Mouse (Mus musculus) T-helper 1 cell (primary cell): Measurements from ENCODE around the gene Rtn4rl2.
"Not testable (repeated sequence)": the region's sequence is repeated elsewhere in the genome, so short reads cannot be mapped to it uniquely, and the experiment has no call there.

Source experiments
- in situ Hi-C: fragments of 300-600 bp; cut with MboI, MseI; formaldehyde crosslinking; loops from one replicate; pipeline ENCODE4 v1.15.1; 2025; ENCODE audit warnings: high pct_unique_total_duplicates

Rtn4rl2 gene

GRCm38 (mm10) chr2:84886234-84886731, at the start of gene Rtn4rl2:
Gene Rtn4rl2 (minus strand): TSS chr2:84886710.
- in situ Hi-C loops = no loop called here

- in situ Hi-C loops = no loop called here
These were observed 48.6 kb upstream of the Rtn4rl2 start for GRCm38 (mm10) chr2:84935065-84935464.

GRCm38 (mm10) chr2:84934649-84935007, 48.1 kb upstream of the Rtn4rl2 start:
- in situ Hi-C loops = no loop called here

DNA sequence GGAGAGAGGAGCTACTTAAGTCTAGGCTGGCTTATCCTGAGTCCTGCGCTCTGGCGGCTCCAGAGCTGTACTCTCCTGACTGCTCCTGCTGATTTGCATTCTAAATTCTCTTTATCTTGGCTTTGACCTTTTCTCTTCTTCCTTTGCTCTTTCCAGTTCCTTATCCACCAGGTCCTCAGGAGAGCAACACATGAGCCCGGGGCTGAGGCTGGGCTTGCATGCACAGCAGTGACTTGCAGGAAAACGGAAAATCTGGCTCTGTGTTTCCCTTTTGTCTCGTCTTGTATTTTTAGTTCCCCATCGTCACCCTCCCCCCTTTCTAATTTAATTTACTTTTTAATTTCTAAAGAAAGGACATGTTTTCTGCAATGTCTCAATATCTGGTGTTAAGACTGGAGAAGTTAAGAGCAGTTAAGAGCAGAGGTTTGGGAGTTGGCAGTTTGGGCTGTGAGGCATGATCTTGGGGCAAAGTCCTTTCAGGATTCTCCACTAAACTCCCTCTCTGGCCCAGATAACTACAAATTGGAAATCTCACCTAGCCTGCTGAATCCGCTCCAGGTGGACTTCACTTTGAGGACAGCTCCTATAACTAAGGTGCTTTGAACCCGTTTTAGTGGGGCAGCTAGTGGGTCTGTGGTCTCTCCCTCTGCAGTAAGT, 47.6 kb upstream of the Rtn4rl2 start:
- in situ Hi-C loops = no loop called here

DNA sequence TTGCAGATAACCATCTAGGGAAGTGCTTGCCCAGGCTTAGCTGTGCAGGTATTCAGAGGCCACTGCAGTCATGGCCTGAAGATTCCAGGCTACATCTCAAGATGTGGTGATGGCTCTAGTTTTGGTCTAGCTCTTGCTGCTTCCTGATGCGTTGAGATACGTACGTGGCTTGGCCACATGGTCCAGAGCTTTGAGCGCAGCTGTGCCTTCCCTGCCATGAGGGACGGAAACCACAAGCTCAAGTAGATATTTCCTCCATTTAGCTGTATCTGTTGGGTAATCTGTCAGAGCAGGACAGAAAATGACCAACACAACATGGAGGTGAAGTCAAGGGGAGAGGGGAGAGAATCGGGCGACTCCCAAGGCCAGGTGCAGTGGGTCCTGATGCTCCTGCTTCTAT, 43.7 kb upstream of the Rtn4rl2 start:
- in situ Hi-C loops = no loop called here

DNA sequence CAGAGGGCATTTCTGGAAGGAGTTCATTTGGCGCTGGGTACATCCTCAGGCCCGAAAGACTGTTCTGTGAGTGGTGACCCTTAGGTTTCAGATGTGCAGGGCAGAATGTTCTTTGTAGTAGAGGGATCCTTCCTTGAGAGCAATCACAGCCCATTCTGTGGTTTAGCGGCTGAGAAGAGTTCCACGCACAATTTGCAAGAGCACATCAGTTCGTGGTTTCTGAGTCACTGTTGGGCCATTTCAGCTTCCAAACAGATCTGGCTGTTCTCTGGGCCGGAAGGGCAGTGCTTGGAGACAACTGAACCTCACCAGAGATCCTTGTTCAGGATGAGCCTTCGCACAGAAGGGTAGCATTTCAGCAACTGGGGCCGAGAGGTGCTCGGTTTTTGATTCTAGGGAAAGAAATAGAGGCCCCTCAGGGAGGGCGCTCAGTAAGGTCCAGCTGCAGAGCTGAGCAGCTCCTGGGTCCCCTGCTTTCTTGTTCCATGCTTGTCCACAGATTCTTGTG, 33.1 kb upstream of the Rtn4rl2 start:
- in situ Hi-C loops = no loop called here

DNA sequence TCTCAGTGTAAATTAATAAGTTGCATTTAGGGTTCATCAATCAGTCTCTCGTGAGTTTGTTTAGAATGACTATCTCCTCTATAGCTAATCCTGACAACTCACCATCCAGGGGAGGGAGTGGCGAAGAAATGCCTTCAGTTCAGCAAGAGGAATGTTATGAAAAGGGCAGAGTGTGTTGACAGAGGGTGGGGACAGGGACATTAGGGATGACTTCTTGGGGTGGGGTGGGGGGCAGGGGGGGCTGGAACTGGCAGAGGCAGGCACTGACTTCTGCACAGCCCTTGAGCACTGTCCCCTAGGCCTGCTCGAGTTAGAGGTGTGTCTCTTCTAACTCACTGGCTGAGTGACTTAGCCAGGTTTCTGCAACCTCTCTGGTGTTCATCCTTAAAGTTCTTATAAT, 31.7 kb upstream of the Rtn4rl2 start:
- in situ Hi-C loops = no loop called here

DNA sequence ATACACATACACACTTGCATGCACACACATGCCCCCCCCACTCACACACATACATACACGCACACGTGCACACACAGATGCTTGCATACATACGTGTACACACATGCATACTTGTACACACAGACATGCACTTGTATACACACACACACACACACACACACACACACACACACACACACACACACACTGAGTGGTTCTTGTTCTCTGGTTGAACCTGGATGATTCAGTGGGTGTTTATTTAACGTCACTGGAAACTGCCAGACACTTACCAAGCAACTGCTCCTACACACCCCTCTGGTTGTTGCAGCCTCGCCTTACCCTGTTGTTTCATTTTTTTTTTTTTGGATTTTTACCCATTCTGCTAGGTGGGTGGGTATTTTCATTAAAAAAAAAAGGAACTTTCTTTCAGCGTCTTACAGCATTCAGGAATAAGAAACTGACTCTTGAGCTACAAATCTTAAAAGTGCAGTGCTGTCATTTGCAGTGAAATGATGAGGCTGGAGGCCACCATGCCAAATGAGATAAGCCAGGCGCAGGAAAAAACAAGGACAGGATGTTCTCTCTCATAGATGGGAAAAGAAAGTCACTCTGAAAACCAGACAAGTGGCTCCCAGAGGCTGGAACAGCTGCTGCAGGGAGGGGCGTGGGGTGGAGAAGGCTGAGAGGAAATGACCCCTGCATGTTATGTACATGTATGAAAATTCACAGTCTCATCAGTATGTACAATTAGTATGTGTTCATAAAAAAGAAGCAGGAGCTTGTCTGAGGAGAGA, 30.2 kb upstream of the Rtn4rl2 start:
- in situ Hi-C loops = no loop called here

- in situ Hi-C loops = no loop called here
These were observed 28.8 kb upstream of the Rtn4rl2 start for GRCm38 (mm10) chr2:84915330-84915729.

DNA sequence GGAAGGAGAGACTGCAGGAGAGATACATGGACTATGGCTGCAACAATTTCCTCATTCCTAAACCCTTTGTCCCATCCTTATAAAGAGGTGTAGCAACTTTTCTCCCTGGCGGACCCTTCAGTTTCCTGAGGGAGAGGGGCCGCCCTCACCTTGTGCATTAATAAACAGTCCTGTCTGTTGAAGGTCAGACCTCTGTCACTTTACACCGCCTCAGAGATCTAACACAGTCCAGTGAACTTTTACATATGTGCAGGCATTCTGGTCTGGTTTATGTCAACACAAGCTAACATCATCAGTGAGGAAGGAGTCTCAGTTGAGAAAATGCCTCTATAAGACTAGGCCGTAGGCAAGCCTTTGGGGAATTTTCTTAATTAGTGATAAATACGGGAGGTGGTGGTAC, 27.4 kb upstream of the Rtn4rl2 start:
- in situ Hi-C loops = no loop called here

DNA sequence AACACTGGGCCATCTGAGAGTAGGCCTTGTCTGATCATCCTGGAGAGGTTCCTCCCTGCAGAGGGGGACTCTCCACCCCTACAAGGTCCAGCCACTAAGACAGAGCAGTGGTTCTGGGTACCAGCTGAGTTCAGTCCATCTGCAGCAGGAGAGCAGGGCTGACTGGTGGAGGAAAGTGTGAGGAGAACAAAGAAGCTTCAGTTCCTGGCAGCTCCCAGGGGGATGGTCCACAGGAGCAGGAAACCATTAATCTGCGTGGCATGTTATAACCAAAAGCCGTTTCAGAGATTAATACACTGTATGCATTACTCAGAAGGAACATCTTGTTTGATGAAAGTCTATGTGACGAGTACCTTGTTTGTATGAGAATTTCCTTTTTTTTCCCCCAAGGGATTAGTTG, 26.2 kb upstream of the Rtn4rl2 start:
- in situ Hi-C loops = no loop called here

DNA sequence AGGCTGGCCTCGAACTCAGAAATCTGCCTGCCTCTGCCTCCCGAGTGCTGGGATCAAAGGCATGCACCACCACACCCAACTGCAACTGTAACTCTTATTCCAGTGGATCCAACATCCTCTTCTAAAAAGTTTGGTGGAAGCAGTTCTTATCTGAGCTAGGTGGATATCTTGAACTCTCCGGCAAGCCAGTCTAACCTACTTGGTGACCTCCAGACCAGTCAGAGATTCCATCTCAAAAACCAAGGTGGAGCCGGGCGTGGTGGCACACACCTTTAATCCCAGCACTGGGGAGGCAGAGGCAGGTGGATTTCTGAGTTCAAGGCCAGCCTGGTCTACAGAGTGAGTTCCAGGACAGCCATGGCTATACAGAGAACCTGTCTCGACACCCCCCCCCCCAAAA, 10.2 kb upstream of the Rtn4rl2 start:
- in situ Hi-C loops = not testable (repeated sequence)

DNA sequence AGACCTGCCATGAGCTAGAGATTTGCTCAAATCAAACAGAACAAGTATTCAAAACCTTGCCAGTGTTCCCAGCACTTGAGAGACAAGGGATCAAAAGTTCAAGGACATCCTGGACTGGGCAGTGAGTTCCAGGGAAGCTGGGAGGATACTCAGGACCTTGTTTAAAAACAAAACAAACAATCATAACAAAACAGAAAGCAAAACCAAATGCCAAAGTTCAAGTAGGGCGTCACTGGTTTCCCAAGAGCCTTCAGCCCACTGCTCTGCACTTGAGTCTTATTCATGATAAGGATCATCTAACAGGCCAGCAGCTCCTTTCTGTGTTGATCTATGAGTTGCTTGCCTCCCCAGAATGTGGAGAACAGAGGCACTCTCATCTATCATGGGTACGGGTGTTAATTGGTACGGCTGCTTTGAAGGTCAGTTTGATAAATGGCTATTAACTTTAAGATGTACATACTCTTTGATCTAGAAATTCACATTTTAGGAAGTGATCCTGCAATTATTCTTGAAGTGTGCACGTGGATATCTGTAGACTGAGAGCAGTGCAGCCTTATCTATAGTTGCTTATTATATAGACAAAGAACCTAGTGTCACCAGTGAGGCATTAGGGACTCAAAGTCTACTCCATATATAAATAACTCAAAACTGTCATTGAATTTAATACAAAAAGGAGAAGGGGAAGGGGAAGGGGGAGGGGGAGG, 9.1 kb upstream of the Rtn4rl2 start:
- in situ Hi-C loops = no loop called here

- in situ Hi-C loops = loop anchor here (5.0 kb wide), 1 partner anchor 119 kb away; no protein-coding TSS in a partner anchor
These were observed 6.8 kb upstream of the Rtn4rl2 start for GRCm38 (mm10) chr2:84893359-84893758.

DNA sequence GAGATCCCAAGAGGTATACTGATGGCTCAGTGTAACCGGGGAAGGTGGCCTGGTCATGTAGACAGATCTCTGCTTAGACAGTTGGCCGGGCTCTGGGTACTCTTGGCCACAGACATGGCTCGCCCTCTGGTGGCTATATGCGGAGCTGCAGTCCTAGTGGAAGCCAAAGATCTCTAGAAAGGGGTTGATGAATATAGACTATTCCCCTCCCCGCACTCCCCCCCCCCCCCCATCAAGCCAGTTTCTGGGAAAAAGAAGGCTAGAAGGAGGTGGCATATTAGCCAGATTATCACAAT, 3.5 kb upstream of the Rtn4rl2 start:
- in situ Hi-C loops = loop anchor here (5.0 kb wide), 1 partner anchor 122 kb away; no protein-coding TSS in a partner anchor

GRCm38 (mm10) chr2:84889316-84890044, 3.0 kb upstream of the Rtn4rl2 start:
- in situ Hi-C loops = loop anchor here (5.0 kb wide), 1 partner anchor 123 kb away; no protein-coding TSS in a partner anchor

DNA sequence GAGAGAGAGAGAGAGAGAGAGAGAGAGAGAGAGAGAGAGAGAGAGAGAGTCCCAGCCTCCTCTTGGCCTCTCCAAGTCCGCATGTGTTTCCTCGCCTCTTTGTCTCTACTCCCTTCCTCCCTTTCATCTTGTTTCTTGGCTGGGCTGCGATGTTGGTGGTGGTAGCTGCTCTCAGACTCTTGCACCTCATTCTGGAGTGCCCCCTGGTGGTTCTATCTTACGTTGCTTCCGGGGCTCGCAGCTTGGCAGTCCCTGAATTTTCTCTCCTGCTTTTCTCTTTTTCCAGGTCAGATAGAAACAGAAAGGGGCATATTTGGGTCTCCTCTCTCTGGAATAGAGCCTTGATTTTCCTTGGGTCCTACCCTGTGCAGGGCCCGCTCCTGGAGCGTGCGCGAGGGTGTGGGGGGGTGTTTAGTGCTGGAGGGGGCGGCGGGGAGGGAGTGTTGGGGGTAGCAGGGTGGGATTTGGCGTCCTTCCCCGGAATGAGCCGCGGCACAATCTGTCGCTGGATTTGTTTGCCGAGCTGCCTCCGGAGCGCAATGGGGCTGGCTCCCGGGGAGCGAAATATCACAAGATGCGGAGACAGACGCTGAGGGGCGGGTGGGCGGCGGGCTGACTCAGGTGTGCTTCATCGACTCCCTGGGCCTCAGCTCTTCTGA, 2.3 kb upstream of the Rtn4rl2 start:
- in situ Hi-C loops = no loop called here

DNA sequence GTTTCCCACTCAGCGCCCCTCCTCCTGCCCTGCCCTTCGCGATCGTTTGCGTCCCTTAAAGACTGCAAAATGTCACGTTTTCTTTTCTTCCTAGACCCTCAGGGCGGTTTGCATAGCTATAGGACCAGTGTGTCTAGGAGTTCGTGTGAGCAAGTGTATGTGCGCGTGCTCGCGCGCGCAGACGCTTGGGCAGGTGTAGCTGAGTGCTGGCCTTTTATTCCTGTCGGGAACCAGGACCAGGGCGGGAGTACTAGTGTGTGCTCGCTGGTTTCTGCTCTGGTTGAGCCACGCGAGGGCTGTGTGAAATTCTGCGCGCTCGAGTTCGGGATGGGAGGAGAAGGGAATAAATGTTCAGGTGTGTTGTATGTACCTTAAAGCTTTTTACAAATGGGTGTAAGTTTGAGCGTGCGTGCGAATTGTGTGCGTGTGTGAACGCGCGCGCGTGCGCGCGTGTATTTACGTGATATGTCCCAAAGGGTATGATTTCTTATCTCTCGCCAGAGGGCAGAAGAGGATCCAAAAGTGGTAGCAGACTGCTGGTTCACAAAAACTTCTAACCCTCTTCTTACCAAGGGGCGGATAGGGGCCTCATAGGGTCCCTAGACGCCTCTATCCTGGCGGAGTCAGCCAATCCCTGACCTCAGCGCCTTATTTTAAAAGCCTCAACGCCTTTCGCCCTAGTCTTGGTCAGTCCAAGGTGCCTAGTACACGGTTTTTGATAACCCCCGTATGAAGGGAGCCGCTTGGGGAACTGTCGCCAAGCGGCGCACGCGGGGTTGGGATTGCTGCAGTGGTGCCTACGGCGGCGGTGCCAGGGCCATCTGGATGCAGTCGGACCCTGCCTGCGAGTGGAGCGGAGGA, 1.1 kb upstream of the Rtn4rl2 start:
- in situ Hi-C loops = no loop called here

DNA sequence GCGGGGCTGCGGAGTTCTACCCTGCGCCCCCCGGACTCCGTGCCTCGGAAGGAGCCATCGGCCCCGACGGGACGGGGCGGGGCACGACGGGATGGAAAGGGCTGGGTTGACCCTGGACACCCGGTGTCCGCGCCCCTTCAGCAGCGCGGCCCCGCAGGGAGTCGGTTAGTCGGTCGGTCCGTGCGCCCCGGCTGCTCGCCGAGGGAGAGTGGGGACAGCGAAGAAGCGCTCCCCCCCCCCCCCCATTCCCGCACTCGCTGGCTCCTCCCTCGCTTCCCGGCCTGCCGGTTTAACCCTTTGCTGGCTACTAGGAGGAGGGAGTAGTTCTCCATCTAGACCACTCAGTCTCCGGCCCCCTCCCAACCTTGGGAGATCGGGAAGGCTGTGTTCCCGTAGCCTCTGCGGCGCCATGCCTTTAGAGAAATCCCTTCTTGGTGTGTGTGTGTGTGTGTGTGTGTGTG, 341 bp upstream of the Rtn4rl2 start:
- in situ Hi-C loops = no loop called here
